ENCODE assay signal across 22 mouse cellular contexts in genomic region chr11:106899804-106900203, GRCm38 (mm10). TPM values are rescaled to one million over a fixed set of nuclear protein-coding genes. Genes with fewer than 3 reads are reported as not detected.
DNase-seq lines count a peak whose midpoint lies in the region; ATAC-seq and TF ChIP-seq lines count a peak whose summit lies in the region.
"Had no signal": no experiment of that assay in that cellular context is flagged by ENCODE, and none has a peak within 500 bp of the region (broad histone marks: within the 10 kb centered on the region; RNA-seq: fewer than 3 reads in every experiment).

No protein-coding gene starts in this region.

- H3K27me3 ChIP-seq in heart, embryonic 10.5 days (ENCODE audit: insufficient read depth, poor library complexity, severe bottlenecking) = no peaks in the 10 kb centered on the region
- no peaks in the 10 kb centered on the region for H3K27me3 ChIP-seq in liver, adult 2 months (ENCODE audit: control insufficient read depth, insufficient read depth, low read length)
- no peaks in the 10 kb centered on the region for H3K27me3 ChIP-seq in liver, postnatal 0 days (ENCODE audit: insufficient read depth, low read length)
- H3K27me3 ChIP-seq in hindbrain, embryonic 16.5 days (replicated peaks; ENCODE audit: control insufficient read depth, insufficient read depth, low read length) = no peaks in the 10 kb centered on the region
- H3K27me3 ChIP-seq: embryonic facial prominence, embryonic 12.5 days; forebrain, embryonic 13.5 days; forebrain, embryonic 15.5 days; Patski had no signal

- TF ChIP-seq POLR2A in liver, adult 2 months (IDR thresholded peaks at IDR 0.05; ENCODE audit: extremely low read depth, insufficient read depth, low read length) = no peak

- no peak for TF ChIP-seq CTCF in liver, adult 2 months (IDR thresholded peaks at IDR 0.05; ENCODE audit: low read depth, low read length)
- TF ChIP-seq CTCF in liver, postnatal 0 days (IDR thresholded peaks at IDR 0.05; ENCODE audit: low read depth) = no peak

- no peaks in the 10 kb centered on the region for H3K9me3 ChIP-seq in heart, embryonic 10.5 days
- no peaks in the 10 kb centered on the region for H3K9me3 ChIP-seq in liver, postnatal 0 days (ENCODE audit: low read length)
- H3K9me3 ChIP-seq in hindbrain, embryonic 16.5 days (ENCODE audit: control insufficient read depth, low read length) = no peaks in the 10 kb centered on the region
- H3K9me3 ChIP-seq: embryonic facial prominence, embryonic 10.5 days; embryonic facial prominence, embryonic 12.5 days; forebrain, embryonic 13.5 days; forebrain, embryonic 15.5 days had no signal

- H3K9ac ChIP-seq in liver, adult 2 months (ENCODE audit: low read depth, low read length) = no peak overlapping the region
- no peak overlapping the region for H3K9ac ChIP-seq in liver, postnatal 0 days (replicated peaks)
- H3K9ac ChIP-seq in hindbrain, embryonic 16.5 days (ENCODE audit: low read depth, low read length) = no peak overlapping the region
- H3K9ac ChIP-seq: embryonic facial prominence, embryonic 12.5 days; forebrain, embryonic 13.5 days; forebrain, embryonic 15.5 days; forebrain, postnatal 0 days had no signal

- no peaks in the 10 kb centered on the region for H3K36me3 ChIP-seq in heart, embryonic 10.5 days
- H3K36me3 ChIP-seq in liver, adult 2 months (ENCODE audit: control insufficient read depth, insufficient read depth, low read length) = peaks cover 2% of the 10 kb centered on the region; the same call in 1 of the 2 replicates
- no peaks in the 10 kb centered on the region for H3K36me3 ChIP-seq in liver, postnatal 0 days (replicated peaks; ENCODE audit: insufficient read depth, low read length)
- H3K36me3 ChIP-seq in hindbrain, embryonic 16.5 days (ENCODE audit: control insufficient read depth, insufficient read depth, low read length) = no peaks in the 10 kb centered on the region
- H3K36me3 ChIP-seq: embryonic facial prominence, embryonic 10.5 days; embryonic facial prominence, embryonic 12.5 days; forebrain, embryonic 15.5 days had no signal

- H3K4me1 ChIP-seq in heart, embryonic 10.5 days = no peaks in the 10 kb centered on the region
- H3K4me1 ChIP-seq in liver, adult 2 months (ENCODE audit: control insufficient read depth, insufficient read depth, low read length) = peaks cover 33% of the 10 kb centered on the region
- peaks cover 16% of the 10 kb centered on the region for H3K4me1 ChIP-seq in liver, postnatal 0 days (ENCODE audit: insufficient read depth)
- no peaks in the 10 kb centered on the region for H3K4me1 ChIP-seq in hindbrain, embryonic 16.5 days (ENCODE audit: control insufficient read depth, insufficient read depth, low read depth, low read length)
- H3K4me1 ChIP-seq: embryonic facial prominence, embryonic 12.5 days; forebrain, embryonic 15.5 days had no signal

- 90% methylated on average over 1 of the region's 1 CpGs for WGBS in heart, embryonic 10.5 days
- WGBS in liver, adult 2 months = 33% methylated on average over 1 of the region's 1 CpGs
- 38% methylated on average over 1 of the region's 1 CpGs for WGBS in liver, postnatal 0 days (ENCODE audit: insufficient replicate concordance)
- WGBS in hindbrain, embryonic 16.5 days = 94% methylated on average over 1 of the region's 1 CpGs

- no peak overlapping the region for H3K27ac ChIP-seq in heart, embryonic 10.5 days
- no peak overlapping the region for H3K27ac ChIP-seq in liver, adult 2 months (replicated peaks; ENCODE audit: insufficient read depth, low read depth, low read length)
- no peak overlapping the region for H3K27ac ChIP-seq in liver, postnatal 0 days (ENCODE audit: low read depth)
- H3K27ac ChIP-seq in hindbrain, embryonic 16.5 days (ENCODE audit: low read depth, low read length) = no peak overlapping the region
- H3K27ac ChIP-seq: embryonic facial prominence, embryonic 10.5 days; embryonic facial prominence, embryonic 12.5 days; forebrain, embryonic 13.5 days; forebrain, embryonic 15.5 days had no signal

- peak; percentile 6 for DNase-seq in heart, adult 11 months
- DNase-seq in heart, embryonic 10.5 days (ENCODE audit: low spot score) = no peak
- DNase-seq in liver, adult 2 months (ENCODE audit: extremely low read depth, low read depth, low spot score) = peak; percentile 82
- no peak for DNase-seq in liver, postnatal 0 days
- DNase-seq: adrenal gland, adult 8-10 months; adrenal gland, postnatal 14 days; adrenal gland, postnatal 36 days; B cell, adult 2 months; cerebellum, adult 11-12 months; cerebellum, adult 2 months; cerebellum, adult 9-10 months; cerebellum, postnatal 10 days; cerebellum, postnatal 25 days; forebrain, postnatal 0 days had no signal

- H3K4me3 ChIP-seq in heart, embryonic 10.5 days = no peak overlapping the region
- no peak overlapping the region for H3K4me3 ChIP-seq in liver, adult 2 months (ENCODE audit: insufficient read depth, low read depth, low read length)
- no peak overlapping the region for H3K4me3 ChIP-seq in liver, postnatal 0 days (ENCODE audit: low read depth, low read length)
- no peak overlapping the region for H3K4me3 ChIP-seq in hindbrain, embryonic 16.5 days (ENCODE audit: low read length)
- H3K4me3 ChIP-seq: embryonic facial prominence, embryonic 10.5 days; embryonic facial prominence, embryonic 12.5 days; forebrain, embryonic 13.5 days; forebrain, embryonic 15.5 days had no signal

- H3K79me2 ChIP-seq in liver, adult 2 months (ENCODE audit: control insufficient read depth, insufficient read depth, low read length) = peaks cover 30% of the 10 kb centered on the region; the same call in 1 of the 2 replicates

- H3K4me2 ChIP-seq in liver, postnatal 0 days (ENCODE audit: low read depth, low read length) = no peak overlapping the region
- no peak overlapping the region for H3K4me2 ChIP-seq in hindbrain, embryonic 16.5 days (ENCODE audit: low read length)
- H3K4me2 ChIP-seq: embryonic facial prominence, embryonic 12.5 days; forebrain, embryonic 13.5 days; forebrain, embryonic 15.5 days had no signal

- no peak for TF ChIP-seq EP300 in liver, postnatal 0 days (IDR thresholded peaks at IDR 0.05; ENCODE audit: low read depth)

- no peak for ATAC-seq in liver, postnatal 0 days
- ATAC-seq in hindbrain, embryonic 16.5 days = no peak
- ATAC-seq: activated CD4-positive, CD25-positive, alpha-beta regulatory T cell, adult 4 months; CD4-positive, CD25-positive, alpha-beta regulatory T cell, adult 4 months; forebrain, embryonic 13.5 days; forebrain, embryonic 15.5 days; forebrain, postnatal 0 days; Patski had no signal

RNA-seq across cellular contexts. Expression of gene Smurf2, which starts 20.7 kb away (rescaled TPM):
- 9.1 and 11.4 TPM in 2 replicates for polyA plus RNA-seq in heart, embryonic 10.5 days (2016; fragmentation: Nextera tagmentation; extraction: Ambion mirVana)
- 29.7 and 29.9 TPM in 2 replicates for total RNA-seq in liver, adult 2 months (2014; rRNA removed)
- polyA plus RNA-seq in liver, adult 2 months (2012; rRNA removed) = 6.4 and 7.2 TPM in 2 replicates
- polyA plus RNA-seq in liver, postnatal 0 days (2015; fragmentation: Nextera tagmentation; extraction: Ambion mirVana) = 4.5 and 4.8 TPM in 2 replicates
- 9.6 and 10.6 TPM in 2 replicates for polyA plus RNA-seq in hindbrain, embryonic 16.5 days (2015; fragmentation: Nextera tagmentation; extraction: Ambion mirVana)

Comparison
In these comparisons a context has a peak if more than half of its experiments do, and no peak if none do; other contexts are left out.
1. DNase-seq: peak in heart, adult 11 months (single experiment) and liver, adult 2 months (single experiment); none in heart, embryonic 10.5 days (single experiment) and liver, postnatal 0 days (single experiment).